Comparison of ENCODE assay signal across 27 mouse cellular contexts in the genomic region with DNA sequence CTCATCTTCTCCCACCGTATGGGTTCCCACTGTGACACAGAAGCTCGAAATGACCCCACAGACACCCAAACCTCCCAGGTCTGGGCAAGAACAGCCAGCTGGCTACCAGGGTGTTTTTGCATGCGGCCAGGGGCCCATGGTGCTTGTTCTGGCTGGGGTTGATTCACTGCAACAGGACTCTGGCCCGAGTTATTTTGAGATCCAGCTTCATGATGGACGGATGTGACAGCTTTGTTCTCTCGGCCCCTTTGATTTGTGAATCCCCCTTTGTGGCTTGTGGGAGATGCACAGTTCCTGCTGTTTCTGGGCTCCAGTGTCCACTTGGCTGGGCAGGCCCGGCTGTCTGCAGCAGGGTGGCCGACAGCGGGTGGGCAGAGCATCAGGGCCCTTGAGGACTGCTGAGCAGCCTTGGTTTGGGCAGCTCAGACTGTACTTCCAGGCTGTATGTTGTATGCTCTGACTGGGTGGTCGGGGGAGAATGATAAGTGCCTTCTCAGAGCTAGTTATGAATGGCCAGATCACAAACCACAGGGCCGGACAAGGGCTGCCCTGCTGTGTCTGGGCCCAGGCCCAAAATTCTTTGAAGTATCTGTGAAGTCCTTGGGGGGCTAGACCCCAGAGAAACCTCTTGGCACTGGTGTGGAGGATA. TPM values are rescaled to one million over a fixed set of nuclear protein-coding genes. Genes with fewer than 3 reads are reported as not detected.
DNase-seq lines count a peak whose midpoint lies in the region; ATAC-seq and TF ChIP-seq lines count a peak whose summit lies in the region.
"Had no signal": no experiment of that assay in that cellular context is flagged by ENCODE, and none has a peak within 500 bp of the region (broad histone marks: within the 10 kb centered on the region; RNA-seq: fewer than 3 reads in every experiment).

No protein-coding gene starts in this region.

- H3K4me3 ChIP-seq in forebrain, postnatal 0 days (ENCODE audit: low read depth, low read length), result no peak overlapping the region
- H3K4me3 ChIP-seq in forebrain, embryonic 16.5 days (replicated peaks; ENCODE audit: low read length), result no peak overlapping the region
- H3K4me3 ChIP-seq in lung, postnatal 0 days (ENCODE audit: low read depth, low read length), result no peak overlapping the region
- H3K4me3 ChIP-seq: forebrain, embryonic 10.5 days; heart, adult 2 months; limb, embryonic 15.5 days; liver, embryonic 15.5 days; neural tube, embryonic 12.5 days; stomach, embryonic 15.5 days had no signal

- no peaks in the 10 kb centered on the region for H3K27me3 ChIP-seq in forebrain, postnatal 0 days (ENCODE audit: insufficient read depth, low read length)
- H3K27me3 ChIP-seq in forebrain, embryonic 16.5 days (replicated peaks; ENCODE audit: control insufficient read depth, insufficient read depth, low read length), result no peaks in the 10 kb centered on the region
- no peaks in the 10 kb centered on the region for H3K27me3 ChIP-seq in lung, postnatal 0 days (replicated peaks; ENCODE audit: insufficient read depth, low read length)
- H3K27me3 ChIP-seq: limb, embryonic 15.5 days; liver, embryonic 15.5 days; neural tube, embryonic 12.5 days; stomach, embryonic 15.5 days had no signal

- no peak for TF ChIP-seq CTCF in forebrain, postnatal 0 days (IDR thresholded peaks at IDR 0.05; ENCODE audit: low read depth)
- no peak for TF ChIP-seq CTCF in lung, postnatal 0 days (IDR thresholded peaks at IDR 0.05)

- H3K27ac ChIP-seq in forebrain, postnatal 0 days (ENCODE audit: low read depth, low read length), result no peak overlapping the region
- H3K27ac ChIP-seq in forebrain, embryonic 16.5 days (ENCODE audit: low read length), result no peak overlapping the region
- H3K27ac ChIP-seq in lung, postnatal 0 days (ENCODE audit: low read length), result no peak overlapping the region
- H3K27ac ChIP-seq: forebrain, embryonic 10.5 days; heart, adult 2 months; limb, embryonic 15.5 days; liver, embryonic 15.5 days; neural tube, embryonic 12.5 days; stomach, embryonic 15.5 days had no signal

- 68% methylated on average over 11 of the region's 11 CpGs for WGBS in forebrain, postnatal 0 days
- 68% methylated on average over 11 of the region's 11 CpGs for WGBS in forebrain, embryonic 16.5 days
- WGBS in lung, postnatal 0 days, result 59% methylated on average over 11 of the region's 11 CpGs

- no peak for TF ChIP-seq EP300 in lung, postnatal 0 days (IDR thresholded peaks at IDR 0.05)

- H3K9ac ChIP-seq in forebrain, postnatal 0 days, result no peak overlapping the region
- no peak overlapping the region for H3K9ac ChIP-seq in forebrain, embryonic 16.5 days (replicated peaks; ENCODE audit: low read depth, low read length)
- no peak overlapping the region for H3K9ac ChIP-seq in lung, postnatal 0 days (replicated peaks; ENCODE audit: low read depth)
- H3K9ac ChIP-seq: limb, embryonic 15.5 days; liver, embryonic 15.5 days; neural tube, embryonic 12.5 days; stomach, embryonic 15.5 days had no signal

- H3K4me1 ChIP-seq in forebrain, postnatal 0 days (ENCODE audit: insufficient read depth), result no peaks in the 10 kb centered on the region
- H3K4me1 ChIP-seq in forebrain, embryonic 16.5 days (replicated peaks; ENCODE audit: control insufficient read depth, insufficient read depth, low read length), result no peaks in the 10 kb centered on the region
- no peaks in the 10 kb centered on the region for H3K4me1 ChIP-seq in lung, postnatal 0 days (ENCODE audit: insufficient read depth, low read depth, low read length)
- H3K4me1 ChIP-seq: forebrain, embryonic 10.5 days; limb, embryonic 15.5 days; liver, embryonic 15.5 days; stomach, embryonic 15.5 days had no signal

- DNase-seq in forebrain, postnatal 0 days, result no peak
- peak; percentile 62 for DNase-seq in lung, postnatal 10 days
- DNase-seq in lung, postnatal 0 days (ENCODE audit: low spot score), result no peak
- peak; percentile 58 for DNase-seq in cerebellum, adult 9-11 months
- no peak for DNase-seq in adrenal gland, postnatal 10 days
- DNase-seq in embryo, embryonic 9.5 days (ENCODE audit: extremely low spot score), result no peak
- DNase-seq: adrenal gland, adult 8-10 months; gastrocnemius, postnatal 14 days; heart, adult 2 months; heart, postnatal 4 days; kidney, adult 11 months; layer of hippocampus, postnatal 36 days; lung, postnatal 36 days; thymus, adult 18-20 months had no signal

- ATAC-seq in forebrain, postnatal 0 days, result peak; percentile 27
- ATAC-seq in forebrain, embryonic 16.5 days, result no peak
- ATAC-seq in lung, postnatal 0 days, result no peak
- peak; percentile 10; the same call in 1 of the 2 replicates for ATAC-seq in cerebellum, adult (ENCODE audit: insufficient number of reproducible peaks, low FRiP score, low TSS enrichment)
- ATAC-seq: Patski had no signal

- no peaks in the 10 kb centered on the region for H3K36me3 ChIP-seq in forebrain, postnatal 0 days (ENCODE audit: insufficient read depth)
- H3K36me3 ChIP-seq in forebrain, embryonic 16.5 days (ENCODE audit: control insufficient read depth, insufficient read depth), result no peaks in the 10 kb centered on the region
- no peaks in the 10 kb centered on the region for H3K36me3 ChIP-seq in lung, postnatal 0 days (ENCODE audit: insufficient read depth, low read length)
- H3K36me3 ChIP-seq: forebrain, embryonic 10.5 days; limb, embryonic 15.5 days; liver, embryonic 15.5 days; neural tube, embryonic 12.5 days; stomach, embryonic 15.5 days had no signal

- no peaks in the 10 kb centered on the region for H3K9me3 ChIP-seq in forebrain, postnatal 0 days (ENCODE audit: low read length)
- no peaks in the 10 kb centered on the region for H3K9me3 ChIP-seq in forebrain, embryonic 16.5 days (ENCODE audit: control insufficient read depth, low read length)
- H3K9me3 ChIP-seq in lung, postnatal 0 days (ENCODE audit: low read length), result no peaks in the 10 kb centered on the region
- H3K9me3 ChIP-seq: forebrain, embryonic 10.5 days; limb, embryonic 15.5 days; liver, embryonic 15.5 days; neural tube, embryonic 12.5 days; stomach, embryonic 15.5 days had no signal

- no peak overlapping the region for H3K4me2 ChIP-seq in forebrain, postnatal 0 days (ENCODE audit: low read depth)
- no peak overlapping the region for H3K4me2 ChIP-seq in forebrain, embryonic 16.5 days (ENCODE audit: low read length)
- H3K4me2 ChIP-seq in lung, postnatal 0 days (replicated peaks; ENCODE audit: low read depth, low read length), result no peak overlapping the region
- H3K4me2 ChIP-seq: limb, embryonic 15.5 days; liver, embryonic 15.5 days; neural tube, embryonic 12.5 days; stomach, embryonic 15.5 days had no signal

RNA-seq across cellular contexts. Expression of a gene that starts 34.9 kb away (rescaled TPM):
- 6.8 and 8.8 TPM in 2 replicates for total RNA-seq in forebrain, postnatal 0 days (2014; rRNA removed)
- 9.6 and 10.6 TPM in 2 replicates for polyA plus RNA-seq in forebrain, postnatal 0 days (2015; fragmentation: Nextera tagmentation; extraction: Ambion mirVana)
- 3.0 and 5.1 TPM in 2 replicates for polyA plus RNA-seq in forebrain, embryonic 16.5 days (2015; fragmentation: Nextera tagmentation; extraction: Ambion mirVana)
- polyA plus RNA-seq in lung, postnatal 0 days (2015; fragmentation: Nextera tagmentation; extraction: Ambion mirVana), result 1.3 and 1.5 TPM in 2 replicates
- 10 to 100 TPM in 1 of 2 experiments, 1 to 10 TPM in 1; 8.9 to 10.1 TPM for total RNA-seq in adrenal gland, postnatal 10 days (2021)
- total RNA-seq: megakaryocyte-erythroid progenitor cell, adult 5-6 weeks; monocyte, adult 5-6 weeks had no signal
- polyA plus RNA-seq: Patski had no signal

RNA-seq across cellular contexts. Expression of a gene that starts 52.3 kb away (rescaled TPM):
- 0.05 TPM in 1 of 2 replicates, not detected in the other for total RNA-seq in forebrain, postnatal 0 days (2014; rRNA removed)
- 0.06 TPM in 1 of 2 replicates, not detected in the other for polyA plus RNA-seq in forebrain, postnatal 0 days (2015; fragmentation: Nextera tagmentation; extraction: Ambion mirVana)
- not detected in 2 replicates for polyA plus RNA-seq in forebrain, embryonic 16.5 days (2015; fragmentation: Nextera tagmentation; extraction: Ambion mirVana)
- 0.07 TPM in 1 of 2 replicates, not detected in the other for polyA plus RNA-seq in lung, postnatal 0 days (2015; fragmentation: Nextera tagmentation; extraction: Ambion mirVana)
- total RNA-seq in adrenal gland, postnatal 10 days (2021), result 1 to 10 TPM; 1.9 to 4.8 TPM
- total RNA-seq: adrenal gland, adult 8-10 months; gastrocnemius, postnatal 14 days; layer of hippocampus, postnatal 36 days; left cerebral cortex, postnatal 25 days; megakaryocyte-erythroid progenitor cell, adult 5-6 weeks; monocyte, adult 5-6 weeks had no signal
- polyA plus RNA-seq: forebrain, embryonic 10.5 days; heart, embryonic 14.5 days; kidney, embryonic 16.5 days; limb, embryonic 15.5 days; neural tube, embryonic 12.5 days; Patski had no signal

Comparison
In these comparisons a context has a peak if more than half of its experiments do, and no peak if none do; other contexts are left out.
1. ATAC-seq: peak in forebrain, postnatal 0 days (single experiment) and cerebellum, adult (single experiment); none in forebrain, embryonic 16.5 days (single experiment) and lung, postnatal 0 days (single experiment).
2. DNase-seq: peak in lung, postnatal 10 days (single experiment) and cerebellum, adult 9-11 months (single experiment); none in forebrain, postnatal 0 days (single experiment), lung, postnatal 0 days (single experiment), adrenal gland, postnatal 10 days (single experiment) and embryo, embryonic 9.5 days (single experiment).